Mouse (Mus musculus) brain, embryonic 14.5 days (tissue): ENCODE results near the gene Depp1.

Experiments used
- CTCF ChIP-seq: fragments of 200-500 bp; IDR thresholded peaks from 2 replicates; pipeline ENCODE4 v1.5.1; 2012; ENCODE audit warnings: inconsistent platforms, mild to moderate bottlenecking, moderate library complexity, borderline replicate concordance; ENCODE audit not compliant: insufficient read depth, insufficient read length; ENCODE audit errors: extremely low read depth
- POLR2A ChIP-seq: fragments of 200-500 bp; IDR thresholded peaks from 2 replicates; pipeline ENCODE4 v1.6.1; 2012; ENCODE audit warnings: mild to moderate bottlenecking, inconsistent platforms, borderline replicate concordance; ENCODE audit not compliant: poor library complexity, insufficient read depth, insufficient read length, severe bottlenecking; ENCODE audit errors: extremely low read depth

DNA sequence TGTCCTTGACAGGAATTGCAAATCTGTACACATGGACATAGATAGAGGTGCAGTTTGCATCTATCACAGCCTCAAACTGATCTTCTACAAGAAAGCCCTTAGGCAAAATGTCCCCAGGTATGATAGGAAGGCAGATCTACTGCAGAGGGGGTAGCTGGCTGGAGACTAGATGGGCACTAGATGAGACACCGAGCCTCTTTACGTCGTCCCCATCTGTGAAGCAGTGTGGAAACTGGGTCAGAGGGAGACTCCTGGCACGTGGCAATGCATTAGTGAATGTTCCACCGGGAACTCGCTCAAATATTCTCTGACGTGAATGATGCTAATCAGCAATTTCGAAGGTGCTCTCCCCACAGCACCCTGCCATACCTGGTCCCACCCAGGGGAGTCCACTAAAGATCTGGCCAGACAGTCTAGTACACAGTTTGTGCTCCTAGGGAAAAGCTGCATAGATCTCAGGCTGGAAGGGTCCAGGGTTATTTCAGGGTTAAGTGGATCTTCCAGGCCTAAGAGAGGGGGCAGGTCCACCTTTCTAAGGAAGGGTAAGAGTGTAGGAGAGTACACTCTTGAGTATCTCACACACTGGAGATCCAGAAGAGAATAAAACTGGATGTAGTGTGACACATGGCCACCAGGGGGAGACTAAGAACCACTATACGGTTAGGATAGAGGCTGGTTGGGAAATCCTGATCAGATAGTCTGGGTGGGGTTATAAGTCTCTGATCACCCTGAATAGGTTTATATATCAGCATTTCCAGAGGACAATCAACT lies 3.5 kb downstream of the Depp1 start:
- TF ChIP-seq CTCF (peak; percentile 76; the same call in 1 of the 2 replicates), POLR2A (no peak)
